Mouse (Mus musculus): ENCODE results near the gene Thada.

Thada gene

GRCm38 (mm10) chr17:84351276-84351675, 114.7 kb downstream of the Thada start:
- no peak for DNase-seq (ENCODE audit: low spot score in 2 of 2)

- DNase-seq (ENCODE audit: low spot score in 2 of 2): no peak
Observed at GRCm38 (mm10) chr17:84348865-84349264, 117.1 kb downstream of the Thada start.

- DNase-seq (ENCODE audit: low spot score in 2 of 2): no peak
Observed at GRCm38 (mm10) chr17:84342299-84342817, 123.6 kb downstream of the Thada start.

GRCm38 (mm10) chr17:84341686-84342085, 124.3 kb downstream of the Thada start:
- no peak for DNase-seq (ENCODE audit: low spot score in 2 of 2)

GRCm38 (mm10) chr17:84340574-84340973, 125.4 kb downstream of the Thada start:
- DNase-seq (ENCODE audit: low spot score in 2 of 2): no peak

GRCm38 (mm10) chr17:84335996-84336395, 130.0 kb downstream of the Thada start:
- no peak for DNase-seq (ENCODE audit: low spot score in 2 of 2)

- no peak for DNase-seq (ENCODE audit: low spot score in 2 of 2)
Observed at GRCm38 (mm10) chr17:84335076-84335475, 130.9 kb downstream of the Thada start.

- DNase-seq (ENCODE audit: low spot score in 2 of 2): no peak
Observed at GRCm38 (mm10) chr17:84334241-84335014, 131.6 kb downstream of the Thada start.

GRCm38 (mm10) chr17:84332940-84333339, 133.1 kb downstream of the Thada start:
- DNase-seq (ENCODE audit: low spot score in 2 of 2): no peak

GRCm38 (mm10) chr17:84330986-84331385, 135.0 kb downstream of the Thada start:
- DNase-seq (ENCODE audit: low spot score in 2 of 2): no peak

- DNase-seq (ENCODE audit: low spot score in 2 of 2): no peak
Observed at GRCm38 (mm10) chr17:84330506-84330905, 135.5 kb downstream of the Thada start.

GRCm38 (mm10) chr17:84329906-84330470, 136.0 kb downstream of the Thada start:
- no peak for DNase-seq (ENCODE audit: low spot score in 2 of 2)

GRCm38 (mm10) chr17:84328526-84328925, 137.5 kb downstream of the Thada start:
- no peak for DNase-seq (ENCODE audit: low spot score in 2 of 2)

GRCm38 (mm10) chr17:84327051-84327925, 138.7 kb downstream of the Thada start:
- DNase-seq (ENCODE audit: low spot score in 2 of 2): no peak

- DNase-seq (ENCODE audit: low spot score in 2 of 2): no peak
Observed at GRCm38 (mm10) chr17:84322176-84322575, 143.8 kb downstream of the Thada start.

- no peak for DNase-seq (ENCODE audit: low spot score in 2 of 2)
Observed at GRCm38 (mm10) chr17:84321351-84321750, 144.7 kb downstream of the Thada start.

- DNase-seq (ENCODE audit: low spot score in 2 of 2): no peak
Observed at GRCm38 (mm10) chr17:84320576-84320975, 145.4 kb downstream of the Thada start.

- DNase-seq (ENCODE audit: low spot score in 2 of 2): no peak
Observed at GRCm38 (mm10) chr17:84314341-84314740, 151.7 kb downstream of the Thada start.

- DNase-seq (ENCODE audit: low spot score in 2 of 2): no peak
Observed at GRCm38 (mm10) chr17:84313494-84313893, 152.5 kb downstream of the Thada start.

GRCm38 (mm10) chr17:84306151-84306550, 159.9 kb downstream of the Thada start:
- DNase-seq (ENCODE audit: low spot score in 2 of 2): no peak

GRCm38 (mm10) chr17:84305074-84305473, 160.9 kb downstream of the Thada start:
- no peak for DNase-seq (ENCODE audit: low spot score in 2 of 2)

GRCm38 (mm10) chr17:84304141-84304540, 161.9 kb downstream of the Thada start:
- DNase-seq (ENCODE audit: low spot score in 2 of 2): no peak
